Mouse (Mus musculus): ENCODE measurements around the gene Cpz. TPM values are rescaled to one million over a fixed set of nuclear protein-coding genes. Genes with fewer than 3 reads are reported as not detected.

The Cpz gene
- polyA plus RNA-seq, 2 experiments: 7.8 to 9.9 TPM

- H3K4me2 ChIP-seq (replicated peaks; ENCODE audit: low read depth, low read length, severe bottlenecking): no peak overlapping the region
- WGBS: 45% methylated on average over 6 of the region's 6 CpGs
Observed at GRCm38 (mm10) chr5:35475236-35475635, 50.3 kb downstream of the Cpz start.

GRCm38 (mm10) chr5:35470885-35471528, 54.5 kb downstream of the Cpz start:
- no peak for TF ChIP-seq POLR2A (IDR thresholded peaks at IDR 0.05; ENCODE audit: borderline replicate concordance, extremely low read depth, insufficient read depth, insufficient read length)
- Histone ChIP-seq H3K27me3 (ENCODE audit: control insufficient read depth, insufficient read depth, low read length) (peaks cover 4% of the 10 kb centered on the region; the same call in 1 of the 2 replicates), H3K4me2 (replicated peaks; ENCODE audit: low read depth, low read length, severe bottlenecking) (no peak overlapping the region), H3K4me1 (ENCODE audit: control insufficient read depth, insufficient read depth, low read length) (peaks cover 6% of the 10 kb centered on the region; the same call in 1 of the 2 replicates), H3K9me3 (ENCODE audit: control insufficient read depth, low read length) (no peaks in the 10 kb centered on the region), H3K9ac (ENCODE audit: low read depth, low read length, severe bottlenecking) (no peak overlapping the region), H3K4me3 (replicated peaks; ENCODE audit: low read length) (no peak overlapping the region), H3K36me3 (ENCODE audit: control insufficient read depth, insufficient read depth, low read length) (no peaks in the 10 kb centered on the region), H3K27ac (replicated peaks; ENCODE audit: low read depth, low read length) (no peak overlapping the region)
- 12% methylated on average over 7 of the region's 7 CpGs for WGBS
- DNase-seq (ENCODE audit: low spot score): no peak
- ATAC-seq (ENCODE audit: low FRiP score, low read depth): no peak

More at GRCm38 (mm10) chr5:35475236-35475635, 50.3 kb downstream of the Cpz start:
- Histone ChIP-seq H3K9me3 (ENCODE audit: control insufficient read depth, low read length) (no peaks in the 10 kb centered on the region), H3K4me3 (replicated peaks; ENCODE audit: low read length) (no peak overlapping the region), H3K9ac (ENCODE audit: low read depth, low read length, severe bottlenecking) (no peak overlapping the region), H3K4me1 (ENCODE audit: control insufficient read depth, insufficient read depth, low read length) (no peaks in the 10 kb centered on the region; the same call in 1 of the 2 replicates), H3K27ac (replicated peaks; ENCODE audit: low read depth, low read length) (no peak overlapping the region), H3K36me3 (ENCODE audit: control insufficient read depth, insufficient read depth, low read length) (no peaks in the 10 kb centered on the region), H3K27me3 (ENCODE audit: control insufficient read depth, insufficient read depth, low read length) (peaks cover 4% of the 10 kb centered on the region; the same call in 1 of the 2 replicates)
- no peak for ATAC-seq (ENCODE audit: low FRiP score, low read depth)
- DNase-seq (ENCODE audit: low spot score): no peak
- TF ChIP-seq POLR2A (IDR thresholded peaks at IDR 0.05; ENCODE audit: borderline replicate concordance, extremely low read depth, insufficient read depth, insufficient read length): no peak

GRCm38 (mm10) chr5:35465966-35466635, 59.4 kb downstream of the Cpz start:
- Histone ChIP-seq H3K9ac (ENCODE audit: low read depth, low read length, severe bottlenecking) (peak overlapping the region; percentile 25; the same call in 1 of the 2 replicates), H3K27ac (replicated peaks; ENCODE audit: low read depth, low read length) (no peak overlapping the region)
- ATAC-seq (ENCODE audit: low FRiP score, low read depth): no peak

DNA sequence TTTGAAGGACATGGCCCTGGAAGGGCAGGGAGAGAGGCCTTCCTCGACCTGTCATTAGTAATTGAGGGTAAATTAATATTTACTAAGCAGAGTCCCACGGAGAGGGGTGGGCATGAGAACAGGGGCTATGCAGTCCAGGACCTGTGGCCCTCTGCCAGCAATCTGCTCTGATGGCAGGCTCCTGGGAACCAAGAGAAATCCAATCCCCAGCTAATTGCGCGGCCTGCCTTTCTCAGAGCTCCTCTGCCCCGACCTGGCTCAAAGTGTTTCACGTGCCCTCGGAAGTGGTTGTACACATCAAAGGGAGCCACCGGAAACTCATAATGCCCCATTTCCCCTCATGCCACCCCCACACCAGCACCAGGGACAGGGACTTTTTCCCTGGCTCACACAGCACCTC, 63.4 kb downstream of the Cpz start:
- peaks cover 10% of the 10 kb centered on the region; the same call in 1 of the 2 replicates for H3K4me1 ChIP-seq (ENCODE audit: control insufficient read depth, insufficient read depth, low read length)
- no peak overlapping the region for H3K9ac ChIP-seq (ENCODE audit: low read depth, low read length, severe bottlenecking)
- H3K27ac ChIP-seq (replicated peaks; ENCODE audit: low read depth, low read length): no peak overlapping the region
- ATAC-seq (ENCODE audit: low FRiP score, low read depth): no peak
- no peak for DNase-seq (ENCODE audit: low spot score)
- peaks cover 5% of the 10 kb centered on the region; the same call in 1 of the 2 replicates for H3K27me3 ChIP-seq (ENCODE audit: control insufficient read depth, insufficient read depth, low read length)
- no peak overlapping the region for H3K4me2 ChIP-seq (replicated peaks; ENCODE audit: low read depth, low read length, severe bottlenecking)
- TF ChIP-seq POLR2A (IDR thresholded peaks at IDR 0.05; ENCODE audit: borderline replicate concordance, extremely low read depth, insufficient read depth, insufficient read length): no peak
- H3K36me3 ChIP-seq (ENCODE audit: control insufficient read depth, insufficient read depth, low read length): no peaks in the 10 kb centered on the region
- 18% methylated on average over 8 of the region's 8 CpGs for WGBS
- no peaks in the 10 kb centered on the region for H3K9me3 ChIP-seq (ENCODE audit: control insufficient read depth, low read length)
- no peak overlapping the region for H3K4me3 ChIP-seq (replicated peaks; ENCODE audit: low read length)

More at GRCm38 (mm10) chr5:35465966-35466635, 59.4 kb downstream of the Cpz start:
- Histone ChIP-seq H3K4me2 (replicated peaks; ENCODE audit: low read depth, low read length, severe bottlenecking) (peak overlapping the region; percentile 40; the same call in 1 of the 2 replicates), H3K9me3 (ENCODE audit: control insufficient read depth, low read length) (no peaks in the 10 kb centered on the region), H3K4me1 (ENCODE audit: control insufficient read depth, insufficient read depth, low read length) (peaks cover 10% of the 10 kb centered on the region; the same call in 1 of the 2 replicates), H3K36me3 (ENCODE audit: control insufficient read depth, insufficient read depth, low read length) (no peaks in the 10 kb centered on the region), H3K27me3 (ENCODE audit: control insufficient read depth, insufficient read depth, low read length) (peaks cover 5% of the 10 kb centered on the region; the same call in 1 of the 2 replicates), H3K4me3 (replicated peaks; ENCODE audit: low read length) (no peak overlapping the region)
- TF ChIP-seq POLR2A (IDR thresholded peaks at IDR 0.05; ENCODE audit: borderline replicate concordance, extremely low read depth, insufficient read depth, insufficient read length): no peak
- WGBS: 11% methylated on average over 21 of the region's 21 CpGs
- DNase-seq (ENCODE audit: low spot score): peak; percentile 57

DNA sequence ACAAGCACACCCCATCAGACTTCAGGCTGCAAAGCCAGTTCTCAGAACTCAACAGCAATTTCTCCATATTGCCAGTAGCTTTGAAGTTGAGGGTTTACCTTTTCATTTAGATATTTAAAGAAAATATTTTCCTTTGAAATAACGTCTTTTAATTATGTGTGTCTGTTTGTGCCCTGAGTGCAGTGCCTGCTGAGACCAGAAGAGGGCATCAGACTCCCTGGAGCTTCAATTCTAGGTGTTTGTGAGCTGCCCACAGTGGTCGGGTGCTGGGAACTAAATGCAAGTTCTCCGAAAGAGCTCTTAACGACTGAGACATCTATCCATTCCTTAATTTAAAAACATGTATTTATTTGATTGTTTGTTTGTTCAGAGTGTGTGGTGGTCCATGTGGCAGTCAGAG, 65.7 kb downstream of the Cpz start:
- no peak overlapping the region for H3K4me3 ChIP-seq (replicated peaks; ENCODE audit: low read length)
- H3K36me3 ChIP-seq (ENCODE audit: control insufficient read depth, insufficient read depth, low read length): no peaks in the 10 kb centered on the region
- no peaks in the 10 kb centered on the region for H3K9me3 ChIP-seq (ENCODE audit: control insufficient read depth, low read length)
- no peak overlapping the region for H3K9ac ChIP-seq (ENCODE audit: low read depth, low read length, severe bottlenecking)
- DNase-seq (ENCODE audit: low spot score): no peak
- no peaks in the 10 kb centered on the region; the same call in 1 of the 2 replicates for H3K27me3 ChIP-seq (ENCODE audit: control insufficient read depth, insufficient read depth, low read length)
- H3K4me2 ChIP-seq (replicated peaks; ENCODE audit: low read depth, low read length, severe bottlenecking): no peak overlapping the region
- no peaks in the 10 kb centered on the region for H3K4me1 ChIP-seq (ENCODE audit: control insufficient read depth, insufficient read depth, low read length)
- ATAC-seq (ENCODE audit: low FRiP score, low read depth): no peak
- no peak for TF ChIP-seq POLR2A (IDR thresholded peaks at IDR 0.05; ENCODE audit: borderline replicate concordance, extremely low read depth, insufficient read depth, insufficient read length)
- 77% methylated on average over 4 of the region's 4 CpGs for WGBS
- no peak overlapping the region for H3K27ac ChIP-seq (replicated peaks; ENCODE audit: low read depth, low read length)
